In genomic region chr8:11473072-11473471, GRCm38 (mm10) we compare ENCODE assay signal across 10 mouse cellular contexts. TPM values are rescaled to one million over a fixed set of nuclear protein-coding genes. Genes with fewer than 3 reads are reported as not detected.
A peak's percentile ranks its signal among the peaks of the same experiment; 100 is the strongest.
DNase-seq lines count a peak whose midpoint lies in the region; ATAC-seq and TF ChIP-seq lines count a peak whose summit lies in the region.
"Had no signal": no experiment of that assay in that cellular context is flagged by ENCODE, and none has a peak within 500 bp of the region (broad histone marks: within the 10 kb centered on the region; RNA-seq: fewer than 3 reads in every experiment).

No protein-coding gene starts in this region.

- H3K4me2 ChIP-seq in liver, embryonic 13.5 days, result no peak overlapping the region
- no peak overlapping the region for H3K4me2 ChIP-seq in stomach, embryonic 15.5 days

- intact Hi-C loops in heart, adult 2 months (cut with DNase I), result no loop called here
- intact Hi-C loops in heart, postnatal 36 days (cut with DNase I), result no loop called here
- intact Hi-C loops in left cerebral cortex, postnatal 14 days (cut with DNase I), result no loop called here

- 0 out of 2 replicates have a peak, but pooled peaks have one; percentile 22 for TF ChIP-seq POLR2A in heart, adult 2 months (IDR thresholded peaks at IDR 0.05; ENCODE audit: insufficient read depth, low read depth, low read length)
- no peak for TF ChIP-seq POLR2A in kidney, adult 2 months (IDR thresholded peaks at IDR 0.05; ENCODE audit: low read depth, low read length)

- H3K79me2 ChIP-seq in heart, adult 2 months (replicated peaks; ENCODE audit: control insufficient read depth, insufficient read depth, low read length), result 0 out of 2 replicates have a peak, but pooled peaks cover 3% of the 10 kb centered on the region

- peak; percentile 52 for ATAC-seq in liver, embryonic 13.5 days (ENCODE audit: low read depth)
- ATAC-seq in stomach, embryonic 15.5 days (ENCODE audit: insufficient read depth, low FRiP score, low read depth), result peak; percentile 69

- H3K9ac ChIP-seq in heart, adult 2 months (ENCODE audit: low read depth, low read length), result no peak overlapping the region
- no peak overlapping the region for H3K9ac ChIP-seq in liver, embryonic 13.5 days
- no peak overlapping the region for H3K9ac ChIP-seq in stomach, embryonic 15.5 days

- H3K36me3 ChIP-seq in heart, adult 2 months (ENCODE audit: control insufficient read depth, insufficient read depth, low read length), result no peaks in the 10 kb centered on the region
- no peaks in the 10 kb centered on the region for H3K36me3 ChIP-seq in kidney, adult 2 months (ENCODE audit: control insufficient read depth, insufficient read depth, low read length)
- no peaks in the 10 kb centered on the region for H3K36me3 ChIP-seq in liver, embryonic 13.5 days
- no peaks in the 10 kb centered on the region for H3K36me3 ChIP-seq in stomach, embryonic 15.5 days

- H3K4me1 ChIP-seq in heart, adult 2 months (ENCODE audit: control insufficient read depth, insufficient read depth, low read length), result peaks cover 7% of the 10 kb centered on the region; the same call in 1 of the 2 replicates
- H3K4me1 ChIP-seq in kidney, adult 2 months (ENCODE audit: control insufficient read depth, insufficient read depth, low read length), result peaks cover 55% of the 10 kb centered on the region
- H3K4me1 ChIP-seq in liver, embryonic 13.5 days (replicated peaks), result peaks cover 39% of the 10 kb centered on the region
- peaks cover 20% of the 10 kb centered on the region for H3K4me1 ChIP-seq in stomach, embryonic 15.5 days

- H3K9me3 ChIP-seq in liver, embryonic 13.5 days (replicated peaks), result no peaks in the 10 kb centered on the region
- H3K9me3 ChIP-seq in stomach, embryonic 15.5 days, result no peaks in the 10 kb centered on the region

- H3K27ac ChIP-seq in heart, adult 2 months, result peak overlapping the region; percentile 79
- peak overlapping the region; percentile 92 for H3K27ac ChIP-seq in kidney, adult 2 months (ENCODE audit: insufficient read depth, low read depth, low read length)
- H3K27ac ChIP-seq in liver, embryonic 13.5 days, result peak overlapping the region; percentile 53
- H3K27ac ChIP-seq in stomach, embryonic 15.5 days, result peak overlapping the region; percentile 23; the same call in 1 of the 2 replicates

- H3K27me3 ChIP-seq in heart, adult 2 months (ENCODE audit: control insufficient read depth, insufficient read depth, low read length), result no peaks in the 10 kb centered on the region
- H3K27me3 ChIP-seq in kidney, adult 2 months (replicated peaks; ENCODE audit: control insufficient read depth, insufficient read depth, low read length), result no peaks in the 10 kb centered on the region
- H3K27me3 ChIP-seq in liver, embryonic 13.5 days, result peaks cover 65% of the 10 kb centered on the region
- peaks cover 7% of the 10 kb centered on the region; the same call in 1 of the 2 replicates for H3K27me3 ChIP-seq in stomach, embryonic 15.5 days (replicated peaks)

- no peak overlapping the region for H3K4me3 ChIP-seq in heart, adult 2 months
- no peak overlapping the region for H3K4me3 ChIP-seq in kidney, adult 2 months (ENCODE audit: insufficient read depth, low read depth, low read length)
- no peak overlapping the region for H3K4me3 ChIP-seq in liver, embryonic 13.5 days (replicated peaks)
- H3K4me3 ChIP-seq in stomach, embryonic 15.5 days (replicated peaks), result no peak overlapping the region
- H3K4me3 ChIP-seq: erythroblast, embryonic 14.5 days had no signal

- peak; percentile 45 to 60 for DNase-seq in heart, adult 2 months
- DNase-seq in heart, postnatal 36 days, result no peak
- DNase-seq in kidney, adult 2 months, result peak; percentile 96
- DNase-seq in liver, embryonic 13.5 days, result no peak
- no peak for DNase-seq in cerebellum, adult 11-12 months
- DNase-seq in spleen, adult 18-20 months, result no peak
- no peak for DNase-seq in left cerebral cortex, postnatal 14 days (ENCODE audit: low spot score in 2 of 2)
- DNase-seq: cerebellum, adult 9-11 months had no signal

- 21% methylated on average over 4 of the region's 4 CpGs for WGBS in heart, adult 2 months
- WGBS in kidney, adult 2 months, result 5% methylated on average over 4 of the region's 4 CpGs
- 32% methylated on average over 4 of the region's 4 CpGs for WGBS in liver, embryonic 13.5 days (ENCODE audit: insufficient replicate concordance)
- WGBS in stomach, embryonic 15.5 days, result 36% methylated on average over 4 of the region's 4 CpGs

- no peak for TF ChIP-seq CTCF in heart, adult 2 months (IDR thresholded peaks at IDR 0.05)
- 0 out of 2 replicates have a peak, but pooled peaks have one; percentile 2 for TF ChIP-seq CTCF in kidney, adult 2 months (conservative IDR thresholded peaks at IDR 0.05; ENCODE audit: insufficient read depth, insufficient read length, low read depth, low read length)

- TF ChIP-seq EP300 in heart, adult 2 months (IDR thresholded peaks at IDR 0.05; ENCODE audit: insufficient read depth, low read depth, low read length), result no peak

RNA-seq across cellular contexts. Expression of gene Rab20, which starts 5.4 kb away (rescaled TPM):
- total RNA-seq in heart, adult 2 months (2021), result 10 to 100 TPM; 17.8 to 27.4 TPM
- 40.9 and 46.8 TPM in 2 replicates for polyA plus RNA-seq in heart, adult 2 months (2012; rRNA removed)
- 10 to 100 TPM; 26.9 to 32.1 TPM for total RNA-seq in heart, postnatal 36 days (2021)
- 74.5 and 76.5 TPM in 2 replicates for polyA plus RNA-seq in kidney, adult 2 months (2012; rRNA removed)
- 3.1 and 3.5 TPM in 2 replicates for polyA plus RNA-seq in liver, embryonic 13.5 days (2015; fragmentation: Nextera tagmentation; extraction: Ambion mirVana)
- 8.7 and 9.3 TPM in 2 replicates for polyA plus RNA-seq in stomach, embryonic 15.5 days (2015; fragmentation: Nextera tagmentation; extraction: Ambion mirVana)
- total RNA-seq in left cerebral cortex, postnatal 14 days (2021), result under 1 TPM; 0.42 to 0.87 TPM

RNA-seq across cellular contexts. Expression of gene Naxd, which starts 24.2 kb away (rescaled TPM):
- total RNA-seq in heart, adult 2 months (2021), result 10 to 100 TPM; 31.2 to 32.7 TPM
- 56.9 and 64.1 TPM in 2 replicates for polyA plus RNA-seq in heart, adult 2 months (2012; rRNA removed)
- 10 to 100 TPM; 35.6 to 39.7 TPM for total RNA-seq in heart, postnatal 36 days (2021)
- polyA plus RNA-seq in kidney, adult 2 months (2012; rRNA removed), result 111 and 118 TPM in 2 replicates
- polyA plus RNA-seq in liver, embryonic 13.5 days (2015; fragmentation: Nextera tagmentation; extraction: Ambion mirVana), result 39.6 and 40.4 TPM in 2 replicates
- 105 and 110 TPM in 2 replicates for polyA plus RNA-seq in stomach, embryonic 15.5 days (2015; fragmentation: Nextera tagmentation; extraction: Ambion mirVana)
- 10 to 100 TPM; 53.3 to 58.2 TPM for total RNA-seq in left cerebral cortex, postnatal 14 days (2021)

Comparison
In these comparisons a context has a peak if more than half of its experiments do, and no peak if none do; other contexts are left out.
1. DNase-seq: peak in heart, adult 2 months (2 of 2) and kidney, adult 2 months (single experiment); none in heart, postnatal 36 days (0 of 2), liver, embryonic 13.5 days (single experiment), cerebellum, adult 11-12 months (single experiment), spleen, adult 18-20 months (0 of 2) and left cerebral cortex, postnatal 14 days (0 of 2).
2. H3K27ac ChIP-seq: peak in every context shown above with its lines; median percentile 92 in kidney, adult 2 months; 79 in heart, adult 2 months; 53 in liver, embryonic 13.5 days; 23 in stomach, embryonic 15.5 days.